Mouse (Mus musculus): ENCODE measurements around the gene Rpa3. TPM values are rescaled to one million over a fixed set of nuclear protein-coding genes. Genes with fewer than 3 reads are reported as not detected.

Rpa3 gene
- polyA plus RNA-seq (2014; fragmentation: Illumina TruSeq; extraction: RNeasy Lipid Tissue Mini Kit (QIAGEN cat#74804); ENCODE audit: low replicate concordance): 95.7 TPM

DNA sequence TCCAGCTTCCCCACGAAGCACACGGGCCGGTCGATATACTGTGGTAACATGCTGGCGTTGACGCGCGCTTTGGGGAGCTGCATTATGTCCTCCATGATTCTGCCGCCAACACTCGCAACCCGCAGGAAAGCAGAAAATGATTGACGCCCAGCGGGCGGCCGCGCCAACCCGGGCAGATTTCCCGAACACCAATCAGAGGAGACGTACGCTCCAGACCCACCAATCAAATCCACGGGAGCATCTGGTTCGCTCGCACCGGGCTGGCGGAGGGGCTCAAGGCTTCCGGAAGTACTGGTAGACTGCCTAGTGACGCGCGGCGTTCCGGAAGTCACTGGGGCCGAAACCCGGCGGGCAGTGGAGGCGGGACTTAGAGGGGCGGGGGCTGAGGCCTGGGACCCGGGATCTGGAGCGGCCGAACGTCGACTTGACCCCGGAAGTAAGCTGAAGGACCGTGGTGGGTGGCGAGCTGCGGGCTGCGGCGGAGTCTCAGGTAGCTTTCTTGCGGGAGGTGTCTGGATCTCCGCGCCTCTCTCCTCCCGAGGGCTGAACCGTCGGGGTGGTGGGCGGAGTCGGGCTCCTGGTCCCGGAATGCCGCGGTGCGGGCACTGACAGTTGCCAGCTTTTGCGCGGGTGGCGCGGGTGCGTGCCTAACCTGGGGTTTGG, at the start of gene Rpa3, which contains the start of the genes Umad1 and Gm45062:
Gene Rpa3 (minus strand): TSS at position 170 of the 663 bp plus-strand sequence.
Gene Umad1 (plus strand): TSS at position 285 of the 663 bp plus-strand sequence.
Gene Gm45062 (plus strand): TSS at position 447 of the 663 bp plus-strand sequence.

DNA sequence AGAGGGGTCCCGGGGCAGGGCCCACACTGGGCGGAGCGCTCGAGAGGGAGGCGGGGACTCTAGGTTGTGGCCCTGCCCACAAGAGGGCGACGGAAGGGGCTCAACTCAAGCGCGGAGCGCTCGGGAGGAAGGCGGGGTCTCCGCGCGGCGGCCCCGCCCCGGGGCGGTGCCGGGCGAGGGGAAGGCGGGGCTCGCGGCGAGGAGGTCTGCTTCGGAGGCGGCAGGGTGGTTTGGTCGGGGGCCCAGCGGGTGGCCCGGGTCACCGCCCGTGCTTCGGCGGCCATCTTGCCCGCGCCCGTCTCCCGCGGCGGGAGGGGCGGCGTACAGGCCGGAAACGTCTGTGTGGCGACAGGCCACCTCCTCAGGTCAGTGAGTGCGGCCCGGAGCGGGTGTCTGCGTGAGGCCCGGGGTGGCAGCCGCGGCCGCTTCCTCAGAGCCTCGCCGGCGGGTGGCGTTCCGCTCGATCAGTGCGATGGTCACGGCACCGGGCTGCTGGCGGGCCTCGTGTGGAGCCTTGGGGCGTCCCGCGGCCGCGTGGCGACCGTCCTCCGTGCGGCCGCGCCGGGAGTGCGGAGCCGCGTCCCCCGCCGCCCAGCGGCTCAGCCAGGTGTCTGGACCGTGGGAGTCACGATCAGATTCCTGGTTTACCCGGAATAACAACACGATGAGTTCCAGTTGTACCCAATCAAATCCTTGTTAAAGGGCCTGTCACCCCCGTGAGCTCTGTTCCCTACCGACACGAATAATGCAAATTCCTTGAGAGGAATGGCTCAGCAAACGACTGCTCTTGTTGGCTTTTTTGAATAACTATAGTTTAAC, 49.7 kb downstream of the Rpa3 start, which contains the start of gene Mios:
Gene Mios (plus strand): TSS at position 176 of the 819 bp plus-strand sequence.

Other genes with a start within 250 kb of the Rpa3 start
- 0.30 TPM for gene Col28a1, start 66.6 kb downstream of the Rpa3 start, polyA plus RNA-seq (2014; fragmentation: Illumina TruSeq; extraction: RNeasy Lipid Tissue Mini Kit (QIAGEN cat#74804); ENCODE audit: low replicate concordance)
- 15.8 TPM for gene Mios, start 50.0 kb downstream of the Rpa3 start, polyA plus RNA-seq (2014; fragmentation: Illumina TruSeq; extraction: RNeasy Lipid Tissue Mini Kit (QIAGEN cat#74804); ENCODE audit: low replicate concordance)
- 46.7 TPM for gene Umad1, start 115 bp upstream of the Rpa3 start, polyA plus RNA-seq (2014; fragmentation: Illumina TruSeq; extraction: RNeasy Lipid Tissue Mini Kit (QIAGEN cat#74804); ENCODE audit: low replicate concordance)
- gene Gm45062, start 277 bp upstream of the Rpa3 start, polyA plus RNA-seq (2014; fragmentation: Illumina TruSeq; extraction: RNeasy Lipid Tissue Mini Kit (QIAGEN cat#74804); ENCODE audit: low replicate concordance): 16.7 TPM